Mouse (Mus musculus) embryonic facial prominence, embryonic 14.5 days (tissue): ENCODE measurements around the gene Lgals3bp. TPM values are rescaled to one million over a fixed set of nuclear protein-coding genes. Genes with fewer than 3 reads are reported as not detected.

Source experiments
- ATAC-seq: fragments of 200-750 bp; cut with Nextera tagmentation; 2 replicates; pipeline ENCODE4 v1.8.0; 2017; ENCODE audit warnings: low read depth, moderate number of reproducible peaks, moderate TSS enrichment
- DNase-seq: peaks from one replicate; pipeline ENCODE4 v3.0.0-alpha.2; 2015; ENCODE audit warnings: low spot score
- H3K27ac ChIP-seq: fragments of 300-500 bp; sonication (generic); replicated peaks from 2 replicates; pipeline ENCODE4 v1.5.1; 2014; ENCODE audit warnings: low read depth, mild to moderate bottlenecking, low read length, moderate library complexity
- H3K27me3 ChIP-seq: fragments of 300-500 bp; sonication (generic); replicated peaks from 2 replicates; pipeline ENCODE4 v1.6.1; 2014; ENCODE audit warnings: low read length; ENCODE audit not compliant: control insufficient read depth, insufficient read depth
- H3K36me3 ChIP-seq: fragments of 300-500 bp; sonication (generic); 2 replicates; pipeline ENCODE4 v1.6.1; 2014; ENCODE audit warnings: low read length, mixed read lengths; ENCODE audit not compliant: control insufficient read depth, insufficient read depth
- H3K4me1 ChIP-seq: fragments of 300-500 bp; sonication (generic); 2 replicates; pipeline ENCODE4 v1.6.1; 2014; ENCODE audit warnings: antibody characterized with exemption, low read length; ENCODE audit not compliant: control insufficient read depth, insufficient read depth
- H3K4me2 ChIP-seq: fragments of 300-500 bp; sonication (generic); 2 replicates; pipeline ENCODE4 v1.6.1; 2014; ENCODE audit warnings: low read depth, mild to moderate bottlenecking, low read length, moderate library complexity, mixed read lengths
- H3K4me3 ChIP-seq: fragments of 300-500 bp; sonication (generic); 2 replicates; pipeline ENCODE4 v1.5.1; 2014; ENCODE audit warnings: low read depth, mild to moderate bottlenecking, low read length
- H3K9ac ChIP-seq: fragments of 300-500 bp; sonication (generic); 2 replicates; pipeline ENCODE4 v1.6.1; 2014; ENCODE audit warnings: low read depth, mild to moderate bottlenecking, low read length, moderate library complexity, mixed read lengths
- H3K9me3 ChIP-seq: fragments of 300-500 bp; sonication (generic); 2 replicates; pipeline ENCODE4 v1.6.1; 2016; ENCODE audit warnings: low read length; ENCODE audit not compliant: control insufficient read depth
- WGBS: fragments of 180-500 bp; shearing (Covaris S2); extraction: QIAGEN DNeasy Blood & Tissue Kit; methylation state at CpG from one replicate; pipeline ENCODE4 v1.1.7; 2014; 5-methylcytosine and 5-hydroxymethylcytosine counted together
- polyA plus RNA-seq: library from polyadenylated mRNA; unstranded; fragments of >200 nt; fragmentation: Nextera tagmentation; extraction: Ambion mirVana; gene quantifications from 2 replicates; pipeline ENCODE4 v1.2.1, GENCODE M21; 2014

The Lgals3bp gene
- polyA plus RNA-seq, 1 experiment from 2014 or later: 14.2 TPM

DNA sequence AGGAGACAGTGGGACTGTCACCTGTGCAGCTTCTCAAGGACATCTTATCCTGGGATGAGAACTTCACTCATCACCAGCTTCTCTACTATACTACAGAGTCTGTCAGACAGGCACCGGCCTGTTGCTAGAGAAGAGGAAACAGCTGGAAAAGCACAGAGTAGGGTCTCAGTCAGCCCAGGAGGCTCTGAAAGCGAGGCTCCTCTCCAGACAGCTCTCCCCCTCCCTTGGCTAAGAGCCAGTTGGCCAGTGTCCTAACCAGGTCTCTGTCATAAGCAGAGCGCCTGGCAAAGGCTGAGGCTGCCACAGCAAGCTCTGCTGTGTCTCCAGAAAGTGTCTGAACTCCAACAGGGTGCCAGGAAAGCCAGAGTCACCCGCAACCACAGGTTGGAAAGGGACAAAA, 56.2 kb downstream of the Lgals3bp start:
- Histone ChIP-seq H3K9me3 (no peaks in the 10 kb centered on the region), H3K36me3 (no peaks in the 10 kb centered on the region), H3K4me2 (peak overlapping the region; percentile 9), H3K27ac (peak overlapping the region; percentile 19), H3K4me3 (no peak overlapping the region), H3K9ac (0 out of 2 replicates have a peak overlapping the region, but pooled peaks have one; percentile 19), H3K4me1 (peaks cover 35% of the 10 kb centered on the region), H3K27me3 (no peaks in the 10 kb centered on the region)
- ATAC-seq: peak; percentile 73
- DNase-seq: peak; percentile 89
- WGBS: 18% methylated on average over 4 of the region's 4 CpGs

DNA sequence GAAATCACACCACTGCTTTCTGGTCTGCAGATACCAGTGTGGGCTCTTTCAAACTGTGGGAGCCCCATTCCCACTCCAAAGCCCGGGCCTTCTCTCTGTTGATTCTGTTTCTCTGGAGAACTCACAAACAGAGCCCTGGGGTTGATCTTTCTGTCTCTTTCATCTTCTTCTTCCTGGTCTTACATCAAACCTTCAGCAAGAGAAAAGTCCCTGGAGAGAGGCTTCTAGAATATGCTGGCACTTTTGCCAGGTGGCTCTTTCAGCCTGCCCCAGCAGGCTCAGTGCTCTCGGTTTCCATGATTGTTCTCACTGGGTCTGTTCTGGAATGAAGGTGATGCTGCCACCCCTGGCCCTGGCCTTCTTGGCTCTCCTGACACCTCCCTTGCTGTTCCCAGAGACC, 58.3 kb downstream of the Lgals3bp start:
- H3K27ac ChIP-seq: no peak overlapping the region

More for the DNA sequence above, 58.3 kb downstream of the Lgals3bp start:
- Histone ChIP-seq H3K4me2 (no peak overlapping the region), H3K27me3 (no peaks in the 10 kb centered on the region), H3K36me3 (no peaks in the 10 kb centered on the region), H3K4me3 (no peak overlapping the region), H3K9me3 (no peaks in the 10 kb centered on the region), H3K9ac (no peak overlapping the region), H3K4me1 (peaks cover 22% of the 10 kb centered on the region)
- no peak for ATAC-seq
- WGBS: 80% methylated on average over 2 of the region's 2 CpGs
- no peak for DNase-seq

Other genes with a start within 250 kb of the Lgals3bp start
- 11.4 and 12.5 TPM in 2 replicates for gene Cyth1, start 153.5 kb downstream of the Lgals3bp start, polyA plus RNA-seq
- 15.9 and 16.1 TPM in 2 replicates for gene Usp36, start 111.8 kb downstream of the Lgals3bp start, polyA plus RNA-seq
- 0.63 and 1.2 TPM in 2 replicates for gene Cep295nl, start 59.6 kb downstream of the Lgals3bp start, polyA plus RNA-seq
- gene Timp2, start 46.4 kb downstream of the Lgals3bp start, polyA plus RNA-seq: 182 and 196 TPM in 2 replicates
- gene Cant1, start 17.0 kb upstream of the Lgals3bp start, polyA plus RNA-seq: 30.8 and 30.9 TPM in 2 replicates
- 14.3 and 15.9 TPM in 2 replicates for gene C1qtnf1, start 26.1 kb upstream of the Lgals3bp start, polyA plus RNA-seq
- gene Engase, start 74.7 kb upstream of the Lgals3bp start, polyA plus RNA-seq: 6.0 and 7.6 TPM in 2 replicates